Mouse (Mus musculus) small intestine, adult 2 months (tissue): ENCODE data around the gene Paqr4. TPM values are rescaled to one million over a fixed set of nuclear protein-coding genes. Genes with fewer than 3 reads are reported as not detected.

ENCODE experiments used
- H3K27ac ChIP-seq: fragments of 200-500 bp; 2 replicates; pipeline ENCODE4 v1.5.1; 2012; ENCODE audit warnings: low read depth, low read length, control low read depth, inconsistent platforms; ENCODE audit not compliant: insufficient read depth
- H3K27me3 ChIP-seq: fragments of 200-500 bp; 2 replicates; pipeline ENCODE4 v1.6.1; 2012; ENCODE audit warnings: mild to moderate bottlenecking, moderate library complexity, low read length, inconsistent platforms; ENCODE audit not compliant: control insufficient read depth, insufficient read depth
- H3K36me3 ChIP-seq: fragments of 200-500 bp; 2 replicates; pipeline ENCODE4 v1.6.1; 2012; ENCODE audit warnings: mild to moderate bottlenecking, low read length, control low read depth, inconsistent platforms; ENCODE audit not compliant: control insufficient read depth, insufficient read depth
- H3K4me1 ChIP-seq: fragments of 200-500 bp; 2 replicates; pipeline ENCODE4 v1.6.1; 2012; ENCODE audit warnings: low read length, inconsistent platforms, mixed read lengths; ENCODE audit not compliant: control insufficient read depth, insufficient read depth, insufficient read length
- H3K4me3 ChIP-seq: fragments of 200-500 bp; 2 replicates; pipeline ENCODE4 v1.5.1; 2012; ENCODE audit warnings: low read depth, mild to moderate bottlenecking, control low read depth, inconsistent platforms, low read length, moderate library complexity
- CTCF ChIP-seq: fragments of 200-500 bp; IDR thresholded peaks from 2 replicates; pipeline ENCODE4 v1.5.1; 2012; ENCODE audit warnings: low read depth, mild to moderate bottlenecking, control low read depth, inconsistent platforms, low read length, moderate library complexity, mixed read lengths; ENCODE audit not compliant: insufficient replicate concordance, insufficient read length; ENCODE audit errors: extremely low read depth
- POLR2A ChIP-seq: fragments of 200-500 bp; IDR thresholded peaks from 2 replicates; pipeline ENCODE4 v1.6.1; 2012; ENCODE audit warnings: low read depth, mild to moderate bottlenecking, control low read depth, inconsistent platforms, low read length, moderate library complexity
- whole genome bisulfite sequencing: fragments of 180-500 bp; shearing (Covaris S2); methylation state at CpG from one replicate; pipeline ENCODE4 v1.1.7; 2018; 5-methylcytosine and 5-hydroxymethylcytosine counted together
- polyA plus RNA-seq: library from polyadenylated mRNA; depleted of rRNA; stranded (reverse); fragments of >200 nt; gene quantifications from 2 replicates; pipeline ENCODE4 v1.2.3, GENCODE M21; 2012

Gene Paqr4
- polyA plus RNA-seq, 1 experiment = 152 TPM

GRCm38 (mm10) chr17:23744651-23745050 lies 4.0 kb upstream of the Paqr4 start:
- peaks cover 14% of the 10 kb centered on the region; the same call in 1 of the 2 replicates for H3K27me3 ChIP-seq
- H3K4me1 ChIP-seq = peaks cover 48% of the 10 kb centered on the region
- H3K4me3 ChIP-seq = 0 out of 2 replicates have a peak overlapping the region, but pooled peaks have one; percentile 9
- H3K36me3 ChIP-seq = no peaks in the 10 kb centered on the region
- TF ChIP-seq POLR2A (no peak), CTCF (no peak)
- 23% methylated on average over 14 of the region's 14 CpGs for WGBS
- no peak overlapping the region for H3K27ac ChIP-seq

- Histone ChIP-seq H3K36me3 (no peaks in the 10 kb centered on the region), H3K4me1 (peaks cover 46% of the 10 kb centered on the region), H3K27ac (no peak overlapping the region), H3K27me3 (peaks cover 14% of the 10 kb centered on the region; the same call in 1 of the 2 replicates), H3K4me3 (no peak overlapping the region)
- 63% methylated on average over 8 of the region's 8 CpGs for WGBS
- TF ChIP-seq POLR2A = no peak
- no peak for TF ChIP-seq CTCF
Observed at GRCm38 (mm10) chr17:23744076-23744475, 3.4 kb upstream of the Paqr4 start.

- Histone ChIP-seq H3K27ac (0 out of 2 replicates have a peak overlapping the region, but pooled peaks have one; percentile 0), H3K27me3 (peaks cover 14% of the 10 kb centered on the region; the same call in 1 of the 2 replicates), H3K4me3 (peak overlapping the region; percentile 52), H3K36me3 (0 out of 2 replicates have a peak, but pooled peaks cover under 1% of the 10 kb centered on the region), H3K4me1 (peaks cover 42% of the 10 kb centered on the region)
- no peak for TF ChIP-seq CTCF
- TF ChIP-seq POLR2A = no peak
- 64% methylated on average over 12 of the region's 12 CpGs for WGBS
Observed at GRCm38 (mm10) chr17:23742941-23743340, 2.3 kb upstream of the Paqr4 start.

DNA sequence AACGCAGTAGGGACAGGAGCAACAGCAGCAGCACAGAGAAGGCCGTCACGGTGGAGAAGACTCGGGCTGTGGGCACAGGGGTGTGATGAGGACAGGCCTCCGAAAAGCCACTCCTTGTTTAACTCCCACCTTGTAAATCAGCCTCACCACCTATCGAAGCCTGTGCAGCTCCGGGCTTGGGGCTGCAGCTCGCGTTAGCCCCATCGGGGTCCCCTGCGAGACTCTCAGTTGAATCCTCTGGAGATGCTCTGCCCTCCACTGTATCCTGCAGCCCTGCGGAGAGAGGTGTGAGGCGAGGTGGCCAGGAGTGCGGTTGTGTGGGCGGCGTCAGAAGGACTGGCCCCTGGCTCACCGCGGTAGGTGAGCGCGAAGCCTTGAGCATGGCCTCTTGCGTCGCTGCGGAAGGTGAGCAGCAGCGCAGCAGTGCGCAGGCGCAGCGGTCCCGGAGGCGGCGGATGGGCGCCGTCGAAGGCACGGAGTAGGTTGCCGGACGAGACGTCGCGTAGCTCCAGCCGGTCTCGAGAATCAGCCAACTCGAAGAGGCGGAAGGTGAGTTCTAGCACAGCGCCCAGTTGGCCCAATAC lies 1.6 kb upstream of the Paqr4 start:
- TF ChIP-seq POLR2A = no peak
- TF ChIP-seq CTCF = no peak
- H3K4me3 ChIP-seq = peak overlapping the region; percentile 52
- peaks cover 5% of the 10 kb centered on the region for H3K36me3 ChIP-seq
- H3K27ac ChIP-seq = 0 out of 2 replicates have a peak overlapping the region, but pooled peaks have one; percentile 0
- H3K27me3 ChIP-seq = peaks cover 14% of the 10 kb centered on the region; the same call in 1 of the 2 replicates
- 12% methylated on average over 44 of the region's 44 CpGs for WGBS
- H3K4me1 ChIP-seq = peaks cover 39% of the 10 kb centered on the region

GRCm38 (mm10) chr17:23741359-23742209 lies 917 bp upstream of the Paqr4 start:
- H3K36me3 ChIP-seq = peaks cover 10% of the 10 kb centered on the region
- peak overlapping the region; percentile 52 for H3K4me3 ChIP-seq
- TF ChIP-seq CTCF = no peak
- TF ChIP-seq POLR2A = no peak
- WGBS = 61% methylated on average over 38 of the region's 38 CpGs
- H3K27ac ChIP-seq = no peak overlapping the region
- H3K4me1 ChIP-seq = peaks cover 39% of the 10 kb centered on the region
- peaks cover 14% of the 10 kb centered on the region; the same call in 1 of the 2 replicates for H3K27me3 ChIP-seq

DNA sequence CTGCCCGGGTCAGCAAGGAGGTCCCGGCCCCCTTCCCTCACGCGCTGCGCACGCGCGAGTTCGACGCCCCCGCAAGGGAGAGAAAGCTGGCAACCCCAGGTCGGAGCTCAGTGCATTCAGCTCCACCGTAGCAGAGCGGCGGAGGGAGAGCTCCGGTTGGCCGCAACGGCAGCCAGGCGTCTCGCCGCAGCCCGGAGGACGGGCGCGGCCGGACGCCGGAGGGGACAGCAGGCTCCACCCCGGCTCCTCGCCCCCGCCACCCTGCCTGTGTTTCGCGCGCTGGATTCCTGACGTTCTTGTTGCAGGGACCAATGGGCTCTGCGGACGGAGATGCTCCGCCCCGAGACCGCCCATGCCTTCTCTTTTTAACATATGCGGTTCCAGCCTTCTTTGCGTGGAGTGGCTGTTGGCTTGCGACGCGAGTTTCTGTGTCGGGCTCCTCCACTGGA lies 507 bp downstream of the Paqr4 start:
- H3K36me3 ChIP-seq = peaks cover 20% of the 10 kb centered on the region
- under 1% methylated on average over 46 of the region's 46 CpGs for WGBS
- peaks cover 8% of the 10 kb centered on the region; the same call in 1 of the 2 replicates for H3K27me3 ChIP-seq
- peak overlapping the region; percentile 76 for H3K27ac ChIP-seq
- H3K4me1 ChIP-seq = peaks cover 32% of the 10 kb centered on the region
- peak overlapping the region; percentile 77 for H3K4me3 ChIP-seq
- TF ChIP-seq POLR2A (peak; percentile 75), CTCF (no peak)
